Mouse (Mus musculus): ENCODE results near the gene Topaz1.

- TF ChIP-seq POLR2A (IDR thresholded peaks at IDR 0.05; ENCODE audit: extremely low read depth, insufficient read depth, low read length) (no peak), CTCF (IDR thresholded peaks at IDR 0.05; ENCODE audit: low read depth, low read length) (no peak)
These were observed 32.1 kb upstream of the Topaz1 start for GRCm38 (mm10) chr9:122715046-122715445.
